Mouse (Mus musculus) liver, embryonic 13.5 days (tissue): Measurements from ENCODE around the gene Cldn6. TPM values are rescaled to one million over a fixed set of nuclear protein-coding genes. Genes with fewer than 3 reads are reported as not detected.

ENCODE experiments used
- ATAC-seq: fragments of 200-750 bp; cut with Nextera tagmentation; 2 replicates; pipeline ENCODE4 v1.8.0; 2017; ENCODE audit warnings: low read depth, mild to moderate bottlenecking, moderate number of reproducible peaks, moderate library complexity
- DNase-seq: peaks from one replicate; pipeline ENCODE4 v3.0.0; 2022
- H3K27ac ChIP-seq: fragments of 300-500 bp; sonication (generic); 2 replicates; pipeline ENCODE4 v1.5.1; 2015; ENCODE audit warnings: moderate library complexity, mild to moderate bottlenecking, inconsistent platforms
- H3K27me3 ChIP-seq: fragments of 300-500 bp; sonication (generic); 2 replicates; pipeline ENCODE4 v1.6.1; 2015; ENCODE audit warnings: mild to moderate bottlenecking, inconsistent platforms
- H3K36me3 ChIP-seq: fragments of 300-500 bp; sonication (generic); 2 replicates; pipeline ENCODE4 v1.6.1; 2015; ENCODE audit warnings: mild to moderate bottlenecking, inconsistent platforms
- H3K4me1 ChIP-seq: fragments of 300-500 bp; sonication (generic); replicated peaks from 2 replicates; pipeline ENCODE4 v1.6.1; 2015; ENCODE audit warnings: inconsistent platforms
- H3K4me2 ChIP-seq: fragments of 300-500 bp; sonication (generic); 2 replicates; pipeline ENCODE4 v1.6.1; 2015; ENCODE audit warnings: inconsistent platforms, mild to moderate bottlenecking, moderate library complexity
- H3K4me3 ChIP-seq: fragments of 300-500 bp; sonication (generic); replicated peaks from 2 replicates; pipeline ENCODE4 v1.5.1; 2015; ENCODE audit warnings: mild to moderate bottlenecking, inconsistent platforms
- H3K9ac ChIP-seq: fragments of 300-500 bp; sonication (generic); 2 replicates; pipeline ENCODE4 v1.6.1; 2015; ENCODE audit warnings: mild to moderate bottlenecking, inconsistent platforms
- H3K9me3 ChIP-seq: fragments of 300-500 bp; sonication (generic); replicated peaks from 2 replicates; pipeline ENCODE4 v1.6.1; 2016; ENCODE audit warnings: inconsistent platforms
- WGBS: fragments of 180-500 bp; shearing (Covaris S2); methylation state at CpG from one replicate; pipeline ENCODE4 v1.1.7; 2015; ENCODE audit not compliant: insufficient replicate concordance; 5-methylcytosine and 5-hydroxymethylcytosine counted together
- polyA plus RNA-seq: library from polyadenylated mRNA; unstranded; fragments of >200 nt; fragmentation: Nextera tagmentation; extraction: Ambion mirVana; gene quantifications from 2 replicates; pipeline ENCODE4 v1.2.1, GENCODE M21; 2015

Cldn6 gene
- polyA plus RNA-seq: 0.68 and 1.3 TPM in 2 replicates

DNA sequence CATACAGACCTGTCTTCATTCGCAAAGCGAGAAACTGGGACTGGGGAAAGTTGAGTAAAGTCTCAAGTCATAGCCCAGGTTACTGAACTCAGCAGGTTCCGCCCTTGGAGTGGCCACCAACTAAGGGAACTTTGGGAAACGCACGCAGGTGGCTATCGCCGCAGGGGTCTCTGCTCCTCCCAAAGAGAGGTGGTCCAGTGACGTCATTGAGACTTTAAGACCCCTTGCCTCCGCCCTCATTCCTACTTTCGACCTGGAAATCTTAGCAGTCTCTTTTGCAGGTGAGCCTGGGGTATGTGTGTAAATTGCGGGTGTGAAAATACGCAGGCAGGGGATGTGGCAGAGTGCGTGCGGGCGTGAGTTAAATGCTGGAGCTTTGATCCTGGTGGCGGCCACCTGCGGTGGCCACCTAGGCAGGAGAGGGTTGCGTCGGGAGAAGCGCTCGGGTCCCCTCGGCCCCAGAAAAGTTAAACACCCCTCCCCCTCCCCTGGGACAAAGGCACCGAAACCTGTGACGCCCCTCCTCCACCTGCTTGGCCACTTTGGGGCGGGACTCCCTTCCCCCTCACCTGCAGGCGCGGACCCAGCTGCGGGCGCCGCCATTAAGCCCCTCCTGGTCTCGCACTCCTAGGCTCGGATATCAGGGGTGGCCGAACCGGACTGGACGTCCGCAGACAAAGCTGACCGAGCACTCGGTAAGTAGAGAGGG is at the start of gene Cldn6:
Gene Cldn6 (plus strand): TSS at position 123 of the 709 bp plus-strand sequence.
- Histone ChIP-seq H3K4me2 (peak within 1 kb of the TSS; percentile 40), H3K9ac (no peak within 1 kb of the TSS), H3K4me1 (peaks cover 43% of the 10 kb centered on the region), H3K4me3 (peak within 1 kb of the TSS; percentile 21; the same call in 1 of the 2 replicates), H3K36me3 (no peaks in the 10 kb centered on the region), H3K9me3 (no peaks in the 10 kb centered on the region), H3K27me3 (peaks cover 99% of the 10 kb centered on the region), H3K27ac (no peak within 1 kb of the TSS)
- DNase-seq (no peak), ATAC-seq (no peak)
- 7% methylated on average over 38 of the region's 38 CpGs for WGBS

- Histone ChIP-seq H3K27me3 (no peaks in the 10 kb centered on the region), H3K4me2 (peak overlapping the region; percentile 17; the same call in 1 of the 2 replicates), H3K9me3 (no peaks in the 10 kb centered on the region), H3K36me3 (no peaks in the 10 kb centered on the region), H3K4me3 (no peak overlapping the region), H3K9ac (no peak overlapping the region), H3K27ac (no peak overlapping the region), H3K4me1 (peaks cover 3% of the 10 kb centered on the region; the same call in 1 of the 2 replicates)
- 12% methylated on average over 22 of the region's 22 CpGs for WGBS
- ATAC-seq (peak; percentile 68), DNase-seq (peak; percentile 55)
These were observed 48.6 kb upstream of the Cldn6 start for GRCm38 (mm10) chr17:23630195-23631020.

DNA sequence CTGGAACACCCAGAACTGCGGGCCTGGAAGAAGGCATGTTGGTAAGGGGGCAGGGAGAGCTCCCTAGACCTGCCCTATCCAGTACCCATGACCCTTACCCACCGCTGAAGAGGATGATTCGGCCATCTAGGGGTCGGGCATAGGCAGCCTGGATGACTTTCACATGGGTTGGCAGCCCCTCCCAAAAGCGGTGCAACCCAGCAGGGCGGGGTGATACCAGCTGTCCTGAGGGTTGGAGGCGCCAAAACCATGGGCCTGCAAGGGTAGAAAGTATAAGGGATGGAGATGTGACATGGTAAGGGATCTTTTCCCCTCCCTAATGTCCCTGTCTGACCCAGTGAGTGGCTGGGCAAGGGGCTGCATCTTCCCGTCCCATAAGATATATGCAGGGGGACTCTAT is 47.8 kb upstream of the Cldn6 start:
- 54% methylated on average over 8 of the region's 8 CpGs for whole genome bisulfite sequencing
- ATAC-seq: no peak

DNA sequence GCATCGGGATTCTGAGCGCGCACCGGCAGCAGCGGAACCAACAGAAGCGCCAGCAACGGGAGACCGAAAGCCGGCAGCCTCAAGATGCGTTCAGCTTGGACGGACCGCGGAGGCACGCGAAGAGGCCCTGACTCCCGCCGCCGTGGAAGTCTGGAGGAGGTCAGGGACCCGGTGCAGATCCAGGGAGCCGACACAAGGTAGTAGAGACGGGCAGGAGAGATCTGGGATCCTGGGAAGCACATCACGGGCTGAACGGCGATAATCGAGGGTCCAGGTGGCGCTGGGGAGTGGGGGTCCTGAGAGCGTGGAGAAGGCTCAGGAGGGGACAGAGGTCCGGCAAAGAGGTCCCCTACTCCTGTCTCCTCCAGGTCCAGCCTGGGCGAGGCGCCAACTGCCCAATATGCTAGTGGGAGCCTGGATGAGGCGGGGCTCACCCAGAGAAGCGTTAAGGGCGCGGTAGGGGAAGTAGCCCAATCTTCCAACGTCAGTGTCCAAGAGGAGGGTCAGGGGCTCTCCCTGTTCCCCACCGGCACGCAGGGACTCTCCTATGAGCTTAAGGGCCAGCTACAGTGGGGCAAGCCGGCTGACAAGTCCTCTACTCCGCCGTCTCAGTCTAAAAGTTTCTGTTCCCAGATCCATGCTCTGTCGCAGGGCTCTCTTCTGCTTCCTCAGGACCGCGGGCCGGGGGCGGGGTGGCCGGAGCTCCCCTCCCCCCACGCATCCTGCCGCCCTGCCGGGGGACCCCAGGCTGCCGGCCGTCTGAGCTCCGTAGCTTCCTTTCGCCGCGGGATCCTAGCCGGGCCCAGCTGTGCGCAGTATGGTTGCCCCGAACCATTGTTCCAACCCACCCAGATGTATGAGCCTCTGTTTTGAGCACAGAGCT is 34.2 kb upstream of the Cldn6 start, which contains the start of gene Mmp25:
Gene Mmp25 (minus strand): TSS at position 665 of the 883 bp plus-strand sequence.
- Histone ChIP-seq H3K27ac (no peak within 1 kb of the TSS), H3K4me1 (peaks cover 3% of the 10 kb centered on the region; the same call in 1 of the 2 replicates), H3K4me2 (peak within 1 kb of the TSS; percentile 61), H3K36me3 (no peaks in the 10 kb centered on the region), H3K27me3 (peaks cover 48% of the 10 kb centered on the region), H3K4me3 (peak within 1 kb of the TSS; percentile 36), H3K9ac (0 out of 2 replicates have a peak within 1 kb of the TSS, but pooled peaks have one; percentile 17), H3K9me3 (no peaks in the 10 kb centered on the region)
- ATAC-seq (no peak), DNase-seq (no peak)
- 1% methylated on average over 58 of the region's 58 CpGs for WGBS

More for the DNA sequence above, 47.8 kb upstream of the Cldn6 start:
- Histone ChIP-seq H3K27ac (no peak overlapping the region), H3K4me3 (no peak overlapping the region), H3K9ac (no peak overlapping the region), H3K27me3 (no peaks in the 10 kb centered on the region), H3K9me3 (no peaks in the 10 kb centered on the region), H3K36me3 (no peaks in the 10 kb centered on the region), H3K4me1 (peaks cover 3% of the 10 kb centered on the region; the same call in 1 of the 2 replicates), H3K4me2 (no peak overlapping the region)
- DNase-seq: no peak

GRCm38 (mm10) chr17:23645894-23646293 is 33.2 kb upstream of the Cldn6 start:
- DNase-seq: no peak
- no peak overlapping the region for H3K27ac ChIP-seq
- H3K27me3 ChIP-seq: peaks cover 48% of the 10 kb centered on the region
- H3K4me3 ChIP-seq: no peak overlapping the region
- peaks cover 3% of the 10 kb centered on the region; the same call in 1 of the 2 replicates for H3K4me1 ChIP-seq
- no peak for ATAC-seq
- no peak overlapping the region for H3K4me2 ChIP-seq
- WGBS: 45% methylated on average over 10 of the region's 10 CpGs
- H3K9me3 ChIP-seq: no peaks in the 10 kb centered on the region
- H3K36me3 ChIP-seq: no peaks in the 10 kb centered on the region
- H3K9ac ChIP-seq: no peak overlapping the region

- no peaks in the 10 kb centered on the region for H3K36me3 ChIP-seq
- no peak overlapping the region for H3K4me3 ChIP-seq
- no peak for DNase-seq
- H3K9ac ChIP-seq: no peak overlapping the region
- 49% methylated on average over 6 of the region's 6 CpGs for WGBS
- no peak overlapping the region for H3K4me2 ChIP-seq
- H3K4me1 ChIP-seq: no peaks in the 10 kb centered on the region
- no peak overlapping the region for H3K27ac ChIP-seq
- no peak for ATAC-seq
- peaks cover 15% of the 10 kb centered on the region for H3K27me3 ChIP-seq
- no peaks in the 10 kb centered on the region for H3K9me3 ChIP-seq
These were observed 27.7 kb upstream of the Cldn6 start for GRCm38 (mm10) chr17:23651363-23651762.

GRCm38 (mm10) chr17:23653324-23653723 is 25.7 kb upstream of the Cldn6 start:
- H3K4me1 ChIP-seq: no peaks in the 10 kb centered on the region
- 49% methylated on average over 2 of the region's 2 CpGs for WGBS
- no peak for ATAC-seq

DNA sequence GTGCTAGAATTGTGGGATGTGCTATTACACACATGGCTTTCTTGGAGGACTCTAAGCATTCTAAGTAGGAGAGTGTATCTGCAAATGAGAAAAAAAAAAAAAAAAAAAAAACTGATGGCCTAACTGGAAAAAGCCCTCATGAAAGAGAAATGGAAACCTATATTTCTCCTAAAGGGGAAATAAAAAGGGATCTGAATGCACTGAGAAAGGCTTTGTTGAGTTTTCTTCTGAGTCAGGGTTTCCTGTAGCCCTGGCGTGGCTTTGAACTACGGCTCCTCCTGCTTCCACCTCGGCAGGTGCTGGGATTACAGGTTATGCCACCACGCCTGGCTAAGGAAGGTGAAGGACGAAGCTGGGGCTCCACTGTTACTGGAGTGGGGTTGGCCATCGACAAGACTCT is 25.0 kb upstream of the Cldn6 start:
- ATAC-seq (no peak), DNase-seq (no peak)
- Histone ChIP-seq H3K4me3 (no peak overlapping the region), H3K4me1 (no peaks in the 10 kb centered on the region), H3K4me2 (no peak overlapping the region), H3K36me3 (no peaks in the 10 kb centered on the region), H3K9ac (no peak overlapping the region), H3K27ac (no peak overlapping the region), H3K9me3 (no peaks in the 10 kb centered on the region), H3K27me3 (peaks cover 9% of the 10 kb centered on the region; the same call in 1 of the 2 replicates)
- whole genome bisulfite sequencing: 42% methylated on average over 6 of the region's 6 CpGs

More at GRCm38 (mm10) chr17:23653324-23653723, 25.7 kb upstream of the Cldn6 start:
- Histone ChIP-seq H3K27me3 (peaks cover 9% of the 10 kb centered on the region; the same call in 1 of the 2 replicates), H3K4me2 (no peak overlapping the region), H3K9ac (no peak overlapping the region), H3K9me3 (no peaks in the 10 kb centered on the region), H3K27ac (no peak overlapping the region), H3K4me3 (no peak overlapping the region), H3K36me3 (no peaks in the 10 kb centered on the region)
- DNase-seq: no peak

DNA sequence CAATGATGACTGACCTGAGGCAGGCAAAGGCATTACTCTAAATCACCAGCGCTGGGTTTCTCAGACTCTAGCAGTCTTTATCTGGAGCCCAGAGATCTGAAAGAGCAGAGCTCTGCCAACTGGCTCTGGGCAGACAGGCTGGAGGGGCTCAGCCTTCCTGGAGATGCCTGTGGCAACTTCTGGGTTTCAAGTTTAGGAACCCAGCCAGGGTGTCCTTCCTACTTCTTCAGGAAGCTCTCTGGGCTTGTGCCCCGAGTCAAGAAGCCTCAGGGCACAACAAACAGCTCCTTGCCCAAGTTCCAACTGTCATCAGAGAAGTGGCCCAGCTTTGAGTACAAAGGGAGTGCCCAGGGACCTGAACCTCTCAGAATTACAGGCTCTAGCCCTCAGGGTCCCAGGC is 24.6 kb upstream of the Cldn6 start:
- 24% methylated on average over 2 of the region's 2 CpGs for WGBS

DNA sequence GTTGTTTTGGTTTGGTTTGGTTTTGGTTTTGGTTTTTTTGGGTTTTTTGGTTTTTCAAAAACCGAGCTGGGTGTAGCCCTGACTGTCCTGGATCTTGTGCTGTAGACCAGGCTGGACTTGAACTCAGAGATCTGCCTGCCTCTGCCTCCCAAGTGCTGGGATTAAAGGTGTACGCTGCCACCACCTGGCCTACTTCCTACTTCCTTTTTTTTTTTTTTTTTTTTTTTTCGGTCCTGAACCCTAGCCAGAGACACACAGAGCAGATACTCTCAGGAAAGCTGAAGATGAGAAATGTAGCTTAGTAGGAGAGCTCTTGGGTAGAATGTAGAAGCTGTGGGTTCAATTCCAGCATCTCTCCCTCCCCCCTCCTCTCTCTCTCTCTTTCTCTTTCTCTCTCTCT is 20.6 kb upstream of the Cldn6 start:
- no peak for DNase-seq
- peaks cover 50% of the 10 kb centered on the region for H3K27me3 ChIP-seq
- no peak overlapping the region for H3K4me3 ChIP-seq
- H3K36me3 ChIP-seq: no peaks in the 10 kb centered on the region
- H3K9ac ChIP-seq: no peak overlapping the region
- H3K4me2 ChIP-seq: no peak overlapping the region
- peaks cover 11% of the 10 kb centered on the region for H3K4me1 ChIP-seq
- no peaks in the 10 kb centered on the region for H3K9me3 ChIP-seq
- no peak overlapping the region for H3K27ac ChIP-seq
- ATAC-seq: no peak
- 56% methylated on average over 3 of the region's 3 CpGs for WGBS

More for the DNA sequence above, 24.6 kb upstream of the Cldn6 start:
- Histone ChIP-seq H3K9ac (no peak overlapping the region), H3K4me1 (no peaks in the 10 kb centered on the region), H3K4me2 (no peak overlapping the region), H3K36me3 (no peaks in the 10 kb centered on the region), H3K4me3 (no peak overlapping the region), H3K9me3 (no peaks in the 10 kb centered on the region), H3K27ac (no peak overlapping the region), H3K27me3 (peaks cover 11% of the 10 kb centered on the region)
- DNase-seq (no peak), ATAC-seq (no peak)
